Mouse (Mus musculus): ENCODE data around the gene Gm10324. TPM values are rescaled to one million over a fixed set of nuclear protein-coding genes. Genes with fewer than 3 reads are reported as not detected.
"Not testable (repeated sequence)": the region's sequence is repeated elsewhere in the genome, so short reads cannot be mapped to it uniquely, and the experiment has no call there.

Gene Gm10324
- total RNA-seq (2021) = not detected
- long read RNA-seq, experiment 1 = 0 reads
- long read RNA-seq, experiment 2 = 0 reads

DNA sequence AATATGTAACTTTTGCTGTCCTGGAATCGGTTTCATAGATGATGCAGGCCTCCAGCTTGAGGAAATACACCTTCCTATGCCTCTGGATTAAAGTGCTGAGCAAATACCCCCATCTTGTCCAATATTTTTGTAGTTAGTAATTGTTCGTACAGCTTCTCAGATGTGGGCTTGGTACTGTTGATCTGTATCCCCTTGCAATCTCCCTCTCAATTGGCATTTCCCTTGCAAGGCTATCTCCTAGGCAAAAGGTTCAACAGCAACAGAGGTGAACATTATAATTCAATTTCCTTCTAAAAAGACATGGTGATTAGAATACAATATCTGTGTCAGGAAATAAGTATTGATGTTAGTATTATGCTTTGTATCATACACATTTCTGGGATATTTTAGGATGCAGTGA is at the start of gene Gm10324:
TSS of gene Gm10324 (plus strand) at position 301 of the 400 bp plus-strand sequence.
- not testable (repeated sequence) for DNase-seq

Other genes with a start within 250 kb of the Gm10324 start
- not detected for gene Gm10772, start 108.0 kb downstream of the Gm10324 start, total RNA-seq (2021)

Measured in adrenal gland, postnatal 10 days (tissue).